Mouse (Mus musculus) liver, embryonic 14.5 days (tissue): Measurements from ENCODE around the gene Pomgnt2.

Experiments used
- CTCF ChIP-seq: IDR thresholded peaks from 2 replicates; pipeline ENCODE4 v1.5.1; 2016; ENCODE audit warnings: antibody characterized with exemption, low read depth, control low read depth
- EP300 ChIP-seq: IDR thresholded peaks from 2 replicates; pipeline ENCODE4 v1.6.1; 2016; ENCODE audit warnings: antibody characterized with exemption, low read depth

DNA sequence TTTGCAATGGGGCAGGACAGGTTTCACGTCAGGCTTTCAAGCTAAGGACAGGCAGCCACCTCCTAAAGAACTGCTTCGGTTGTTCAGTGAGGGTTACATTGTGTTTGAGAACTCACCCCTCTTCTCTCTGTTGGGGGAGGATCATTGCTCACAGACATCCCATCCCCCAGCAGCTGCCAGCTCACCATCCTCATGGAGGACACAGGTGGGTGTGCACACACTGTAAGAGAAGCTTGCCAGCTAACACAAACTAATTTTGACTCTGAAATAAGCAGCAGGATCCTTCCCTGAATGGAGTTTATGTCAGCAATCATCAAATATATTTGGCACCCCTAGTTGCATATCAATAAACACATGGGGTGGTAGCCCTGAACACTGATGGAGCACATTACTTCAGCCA lies 15.9 kb upstream of the Pomgnt2 start:
- TF ChIP-seq CTCF (no peak), EP300 (no peak)
